Mouse (Mus musculus) embryonic stem cell, embryonic (primary cell): ENCODE results near the gene Cpa4.

Source experiments
- CTCF ChIA-PET, 4 experiments: fragments of 300-600 bp in 2 of 4; fragments of 350-600 bp in 2 of 4; sonication (Branson Sonifier 250); formaldehyde crosslinking; loops; one replicate each; lab custom pipeline; 2022; ENCODE audit warnings: inconsistent platforms in 2 of 4; lab: Charles Lee
- POLR2A ChIA-PET, 4 experiments: fragments of 300-600 bp in 2 of 4; fragments of 350-600 bp in 2 of 4; sonication (Branson Sonifier 250); formaldehyde crosslinking; loops; one replicate each; lab custom pipeline; 2022; ENCODE audit warnings: antibody characterized with exemption in 4 of 4, inconsistent platforms in 1 of 4; lab: Charles Lee

Cpa4 gene

GRCm38 (mm10) chr6:30604342-30604867, 36.2 kb downstream of the Cpa4 start:
- ChIA-PET CTCF (no interaction called here), POLR2A (interaction anchor here in 2 of 4 experiments (0.5 to 0.6 kb wide), 2 partner anchors 31 to 46 kb away, joined by 3 to 9 read pairs; no protein-coding TSS in a partner anchor)

GRCm38 (mm10) chr6:30605111-30605510, 36.9 kb downstream of the Cpa4 start:
- ChIA-PET POLR2A (interaction anchor here in 1 of 4 experiments (1.3 kb wide), 1 partner anchor 10 kb away, joined by 4 read pairs; no protein-coding TSS in a partner anchor), CTCF (interaction anchor here in 2 of 4 experiments (0.6 kb wide), 2 partner anchors 9 to 145 kb away, joined by 3 to 9 read pairs; no protein-coding TSS in a partner anchor)

- POLR2A ChIA-PET, result interaction anchor here in 2 of 4 experiments (0.6 to 1.3 kb wide), 5 partner anchors 9 to 1359 kb away, joined by 3 to 4 read pairs (median 4); no protein-coding TSS in a partner anchor
- CTCF ChIA-PET, result interaction anchor here in 3 of 4 experiments (0.6 kb wide), 3 partner anchors 9 to 309 kb away, joined by 3 to 9 read pairs (median 4); no protein-coding TSS in a partner anchor
Observed at GRCm38 (mm10) chr6:30605672-30606071, 37.5 kb downstream of the Cpa4 start.

- ChIA-PET POLR2A (interaction anchor here in 2 of 4 experiments (0.6 to 1.2 kb wide), 2 partner anchors 24 to 380 kb away, joined by 3 to 5 read pairs; no protein-coding TSS in a partner anchor), CTCF (interaction anchor here in 1 of 4 experiments (0.5 kb wide), 1 partner anchor 209 kb away, joined by 4 read pairs; no protein-coding TSS in a partner anchor)
Observed at GRCm38 (mm10) chr6:30610710-30611109, 42.5 kb downstream of the Cpa4 start, which contains the start of gene Cpa5. Gene Cpa5, plus strand, starts transcription at chr6:30611010.

- POLR2A ChIA-PET, result interaction anchor here in 2 of 4 experiments (0.6 to 1.2 kb wide), 2 partner anchors 24 to 379 kb away, joined by 3 to 5 read pairs; no protein-coding TSS in a partner anchor
- CTCF ChIA-PET, result interaction anchor here in 1 of 4 experiments (0.5 kb wide), 1 partner anchor 209 kb away, joined by 4 read pairs; no protein-coding TSS in a partner anchor
Observed at GRCm38 (mm10) chr6:30611212-30611611, 43.0 kb downstream of the Cpa4 start.

GRCm38 (mm10) chr6:30614251-30614650, 46.1 kb downstream of the Cpa4 start:
- ChIA-PET CTCF (interaction anchor here in 2 of 4 experiments (0.6 to 1.3 kb wide), 2 partner anchors 9 to 418 kb away, joined by 3 to 9 read pairs; no protein-coding TSS in a partner anchor), POLR2A (interaction anchor here in 1 of 4 experiments (1.0 kb wide), 1 partner anchor 9 kb away, joined by 4 read pairs; no protein-coding TSS in a partner anchor)

GRCm38 (mm10) chr6:30615741-30616140, 47.6 kb downstream of the Cpa4 start:
- POLR2A ChIA-PET, result no interaction called here
- CTCF ChIA-PET, result no interaction called here

- CTCF ChIA-PET, result no interaction called here
- POLR2A ChIA-PET, result interaction anchor here in 3 of 4 experiments (0.6 to 1.8 kb wide), 4 partner anchors 11 to 1219 kb away, joined by 3 to 5 read pairs (median 3); no protein-coding TSS in a partner anchor
Observed at GRCm38 (mm10) chr6:30616491-30616941, 48.3 kb downstream of the Cpa4 start.

GRCm38 (mm10) chr6:30617020-30617958, 49.1 kb downstream of the Cpa4 start:
- CTCF ChIA-PET, result interaction anchor here in 2 of 4 experiments (0.7 to 1.0 kb wide), 2 partner anchors 149 to 292 kb away, joined by 3 read pairs; no protein-coding TSS in a partner anchor
- POLR2A ChIA-PET, result interaction anchor here in 3 of 4 experiments (0.6 to 1.8 kb wide), 11 partner anchors 10 to 1220 kb away, joined by 3 to 7 read pairs (median 3); no protein-coding TSS in a partner anchor

GRCm38 (mm10) chr6:30617959-30618590, 49.9 kb downstream of the Cpa4 start:
- POLR2A ChIA-PET, result interaction anchor here in 2 of 4 experiments (0.7 to 1.8 kb wide), 10 partner anchors 10 to 704 kb away, joined by 3 to 7 read pairs (median 3); no protein-coding TSS in a partner anchor

GRCm38 (mm10) chr6:30618735-30619134, 50.6 kb downstream of the Cpa4 start:
- ChIA-PET POLR2A (interaction anchor here in 2 of 4 experiments (0.6 to 1.8 kb wide), 5 partner anchors 9 to 330 kb away, joined by 3 to 5 read pairs (median 3); no protein-coding TSS in a partner anchor), CTCF (interaction anchor here in 1 of 4 experiments (1.0 kb wide), 1 partner anchor 150 kb away, joined by 3 read pairs; no protein-coding TSS in a partner anchor)

More at GRCm38 (mm10) chr6:30617959-30618590, 49.9 kb downstream of the Cpa4 start:
- CTCF ChIA-PET, result interaction anchor here in 2 of 4 experiments (0.5 to 1.0 kb wide), 3 partner anchors 149 to 341 kb away, joined by 3 read pairs; partner anchors contain the start of gene Klf14 (in 1 of the 2)

GRCm38 (mm10) chr6:30619606-30620005, 51.4 kb downstream of the Cpa4 start:
- CTCF ChIA-PET, result interaction anchor here in 1 of 4 experiments (0.6 kb wide), 1 partner anchor 521 kb away, joined by 3 read pairs; no protein-coding TSS in a partner anchor
- POLR2A ChIA-PET, result interaction anchor here in 2 of 4 experiments (0.6 to 2.6 kb wide), 3 partner anchors 11 to 360 kb away, joined by 3 to 7 read pairs (median 5); no protein-coding TSS in a partner anchor

- POLR2A ChIA-PET, result interaction anchor here in 3 of 4 experiments (0.6 to 2.6 kb wide), 5 partner anchors 10 to 1102 kb away, joined by 3 to 7 read pairs (median 3); partner anchors contain the start of genes Ssmem1 (in 1 of the 3) and Tmem209 (in 1 of the 3)
- CTCF ChIA-PET, result interaction anchor here in 1 of 4 experiments (0.6 kb wide), 1 partner anchor 823 kb away, joined by 4 read pairs; no protein-coding TSS in a partner anchor
Observed at GRCm38 (mm10) chr6:30620591-30620990, 52.4 kb downstream of the Cpa4 start.

GRCm38 (mm10) chr6:30620994-30621393, 52.8 kb downstream of the Cpa4 start:
- ChIA-PET CTCF (interaction anchor here in 1 of 4 experiments (0.6 kb wide), 1 partner anchor 823 kb away, joined by 4 read pairs; no protein-coding TSS in a partner anchor), POLR2A (interaction anchor here in 1 of 4 experiments (0.7 to 2.6 kb wide), 3 partner anchors 9 to 112 kb away, joined by 3 to 7 read pairs (median 5); partner anchors contain the start of genes Ssmem1 and Tmem209)

- POLR2A ChIA-PET, result interaction anchor here in 1 of 4 experiments (1.9 to 2.6 kb wide), 2 partner anchors 8 to 113 kb away, joined by 5 to 7 read pairs; partner anchors contain the start of genes Ssmem1 and Tmem209
Observed at GRCm38 (mm10) chr6:30621986-30622389, 53.8 kb downstream of the Cpa4 start.

GRCm38 (mm10) chr6:30624763-30625162, 56.6 kb downstream of the Cpa4 start:
- ChIA-PET POLR2A (interaction anchor here in 2 of 4 experiments (0.5 to 0.7 kb wide), 2 partner anchors 8 to 188 kb away, joined by 3 read pairs; no protein-coding TSS in a partner anchor), CTCF (no interaction called here)

More at GRCm38 (mm10) chr6:30621986-30622389, 53.8 kb downstream of the Cpa4 start:
- CTCF ChIA-PET, result interaction anchor here in 2 of 4 experiments (0.7 to 0.9 kb wide), 3 partner anchors 162 to 362 kb away, joined by 3 to 8 read pairs (median 3); no protein-coding TSS in a partner anchor
